Mouse (Mus musculus): ENCODE measurements around the gene Wdr1. TPM values are rescaled to one million over a fixed set of nuclear protein-coding genes. Genes with fewer than 3 reads are reported as not detected.
A peak's percentile ranks its signal among the peaks of the same experiment; 100 is the strongest.

The Wdr1 gene
- polyA plus RNA-seq, 1 experiment from 2014 or later: 241 TPM

DNA sequence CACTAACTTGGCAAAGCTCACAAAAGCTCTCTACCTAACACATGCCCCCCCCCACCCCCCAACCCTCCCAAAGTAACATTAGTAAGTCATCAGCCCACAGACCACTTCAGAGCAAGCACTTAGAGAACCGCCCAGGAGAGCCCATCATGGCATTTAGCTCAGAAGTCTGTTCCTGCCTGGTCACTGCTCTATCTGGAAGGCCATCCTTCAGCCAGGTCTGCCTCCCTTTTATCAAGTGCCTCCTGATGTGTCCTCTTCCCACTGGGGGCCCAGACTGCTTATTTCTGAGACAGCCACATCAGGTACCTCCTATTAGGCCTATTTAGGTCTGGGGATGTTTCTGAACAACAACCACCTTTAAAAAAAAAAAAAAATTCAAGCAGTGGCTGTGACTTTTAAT, 22.1 kb downstream of the Wdr1 start:
- no peaks in the 10 kb centered on the region for H3K9me3 ChIP-seq (ENCODE audit: control insufficient read depth, low read length)
- DNase-seq (ENCODE audit: low spot score): no peak
- peaks cover 98% of the 10 kb centered on the region for H3K36me3 ChIP-seq (ENCODE audit: control insufficient read depth, insufficient read depth, low read length)
- H3K4me3 ChIP-seq (ENCODE audit: low read depth, low read length): no peak overlapping the region
- no peaks in the 10 kb centered on the region for H3K4me1 ChIP-seq (ENCODE audit: control insufficient read depth, insufficient read depth, low read length)
- no peak overlapping the region for H3K4me2 ChIP-seq (ENCODE audit: low read depth, low read length)
- 83% methylated on average over 1 of the region's 1 CpGs for WGBS
- no peaks in the 10 kb centered on the region for H3K27me3 ChIP-seq (replicated peaks; ENCODE audit: control insufficient read depth, insufficient read depth, low read length)
- no peak overlapping the region for H3K27ac ChIP-seq (replicated peaks; ENCODE audit: low read depth, low read length)
- no peak overlapping the region for H3K9ac ChIP-seq (ENCODE audit: low read depth, low read length)
- no peak for ATAC-seq (ENCODE audit: low read depth)

DNA sequence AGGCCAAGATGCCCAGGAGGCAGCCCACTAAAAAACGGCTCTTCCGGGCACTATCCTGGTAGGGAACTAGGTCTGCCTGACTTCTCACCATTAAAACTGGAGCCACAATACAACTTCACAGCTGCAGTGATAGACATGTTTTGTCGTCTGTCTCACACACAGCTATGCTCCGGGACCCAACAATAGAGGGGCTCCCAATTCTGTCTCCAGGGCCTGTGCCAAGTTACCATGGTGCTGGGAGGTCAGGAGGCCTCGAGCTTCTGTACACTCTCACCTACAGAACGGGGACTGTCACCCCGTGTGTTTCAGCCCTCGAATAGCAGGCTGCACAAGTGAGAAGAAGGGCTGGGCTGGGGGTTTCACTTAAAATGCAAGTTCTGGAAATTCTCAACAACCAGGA, 24.5 kb downstream of the Wdr1 start:
- Histone ChIP-seq H3K27me3 (replicated peaks; ENCODE audit: control insufficient read depth, insufficient read depth, low read length) (no peaks in the 10 kb centered on the region), H3K9ac (ENCODE audit: low read depth, low read length) (no peak overlapping the region), H3K4me3 (ENCODE audit: low read depth, low read length) (no peak overlapping the region), H3K9me3 (ENCODE audit: control insufficient read depth, low read length) (no peaks in the 10 kb centered on the region), H3K4me1 (ENCODE audit: control insufficient read depth, insufficient read depth, low read length) (no peaks in the 10 kb centered on the region), H3K4me2 (ENCODE audit: low read depth, low read length) (no peak overlapping the region), H3K27ac (replicated peaks; ENCODE audit: low read depth, low read length) (no peak overlapping the region), H3K36me3 (ENCODE audit: control insufficient read depth, insufficient read depth, low read length) (peaks cover 97% of the 10 kb centered on the region)
- ATAC-seq (ENCODE audit: low read depth): no peak
- no peak for DNase-seq (ENCODE audit: low spot score)
- 91% methylated on average over 8 of the region's 8 CpGs for WGBS

- H3K4me2 ChIP-seq (ENCODE audit: low read depth, low read length): no peak overlapping the region
- H3K4me1 ChIP-seq (ENCODE audit: control insufficient read depth, insufficient read depth, low read length): no peaks in the 10 kb centered on the region
- no peak overlapping the region for H3K9ac ChIP-seq (ENCODE audit: low read depth, low read length)
- H3K27ac ChIP-seq (replicated peaks; ENCODE audit: low read depth, low read length): no peak overlapping the region
- no peak overlapping the region for H3K4me3 ChIP-seq (ENCODE audit: low read depth, low read length)
- no peaks in the 10 kb centered on the region for H3K27me3 ChIP-seq (replicated peaks; ENCODE audit: control insufficient read depth, insufficient read depth, low read length)
- no peak for DNase-seq (ENCODE audit: low spot score)
- no peak for ATAC-seq (ENCODE audit: low read depth)
- H3K36me3 ChIP-seq (ENCODE audit: control insufficient read depth, insufficient read depth, low read length): peaks cover 97% of the 10 kb centered on the region
- H3K9me3 ChIP-seq (ENCODE audit: control insufficient read depth, low read length): no peaks in the 10 kb centered on the region
- 92% methylated on average over 4 of the region's 4 CpGs for WGBS
Observed at GRCm38 (mm10) chr5:38537845-38538244, 25.2 kb downstream of the Wdr1 start.

DNA sequence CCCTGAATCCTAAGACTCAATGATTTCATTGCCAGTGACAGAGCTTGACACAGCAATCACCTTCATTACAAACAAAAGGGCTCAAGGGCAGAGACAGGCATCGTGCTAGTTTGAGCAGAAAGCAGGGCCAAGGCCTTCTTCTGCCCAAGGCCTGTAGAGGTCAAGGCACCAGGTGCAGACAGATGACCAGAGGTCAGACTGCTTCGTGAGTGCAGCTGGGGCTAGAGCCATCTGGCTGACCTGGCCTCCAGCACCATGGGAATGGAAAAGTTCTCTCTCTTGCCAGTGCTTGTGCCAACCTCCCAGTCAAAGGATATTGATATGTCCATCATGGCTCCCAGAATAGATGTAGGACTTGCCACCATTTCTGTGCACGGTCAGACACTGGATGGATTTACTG, 26.2 kb downstream of the Wdr1 start:
- H3K9me3 ChIP-seq (ENCODE audit: control insufficient read depth, low read length): no peaks in the 10 kb centered on the region
- H3K27ac ChIP-seq (replicated peaks; ENCODE audit: low read depth, low read length): no peak overlapping the region
- DNase-seq (ENCODE audit: low spot score) (no peak), ATAC-seq (ENCODE audit: low read depth) (no peak)
- H3K9ac ChIP-seq (ENCODE audit: low read depth, low read length): no peak overlapping the region
- H3K4me3 ChIP-seq (ENCODE audit: low read depth, low read length): no peak overlapping the region
- no peak overlapping the region for H3K4me2 ChIP-seq (ENCODE audit: low read depth, low read length)
- WGBS: 86% methylated on average over 3 of the region's 3 CpGs
- H3K4me1 ChIP-seq (ENCODE audit: control insufficient read depth, insufficient read depth, low read length): no peaks in the 10 kb centered on the region
- peaks cover 99% of the 10 kb centered on the region for H3K36me3 ChIP-seq (ENCODE audit: control insufficient read depth, insufficient read depth, low read length)
- H3K27me3 ChIP-seq (replicated peaks; ENCODE audit: control insufficient read depth, insufficient read depth, low read length): no peaks in the 10 kb centered on the region

- H3K4me2 ChIP-seq (ENCODE audit: low read depth, low read length): no peak overlapping the region
- peaks cover 99% of the 10 kb centered on the region for H3K36me3 ChIP-seq (ENCODE audit: control insufficient read depth, insufficient read depth, low read length)
- DNase-seq (ENCODE audit: low spot score): no peak
- ATAC-seq (ENCODE audit: low read depth): no peak
- no peak overlapping the region for H3K4me3 ChIP-seq (ENCODE audit: low read depth, low read length)
- H3K4me1 ChIP-seq (ENCODE audit: control insufficient read depth, insufficient read depth, low read length): no peaks in the 10 kb centered on the region
- H3K27ac ChIP-seq (replicated peaks; ENCODE audit: low read depth, low read length): no peak overlapping the region
- 81% methylated on average over 4 of the region's 4 CpGs for WGBS
- H3K9me3 ChIP-seq (ENCODE audit: control insufficient read depth, low read length): no peaks in the 10 kb centered on the region
- H3K9ac ChIP-seq (ENCODE audit: low read depth, low read length): no peak overlapping the region
- H3K27me3 ChIP-seq (replicated peaks; ENCODE audit: control insufficient read depth, insufficient read depth, low read length): no peaks in the 10 kb centered on the region
Observed at GRCm38 (mm10) chr5:38532084-38532483, 30.9 kb downstream of the Wdr1 start.

GRCm38 (mm10) chr5:38529724-38530428, 33.1 kb downstream of the Wdr1 start:
- no peak for DNase-seq (ENCODE audit: low spot score)
- ATAC-seq (ENCODE audit: low read depth): no peak

GRCm38 (mm10) chr5:38522977-38523376, 40.0 kb downstream of the Wdr1 start:
- WGBS: 92% methylated on average over 5 of the region's 5 CpGs
- no peak overlapping the region for H3K4me3 ChIP-seq (ENCODE audit: low read depth, low read length)
- peaks cover 30% of the 10 kb centered on the region for H3K36me3 ChIP-seq (ENCODE audit: control insufficient read depth, insufficient read depth, low read length)
- no peak overlapping the region for H3K9ac ChIP-seq (ENCODE audit: low read depth, low read length)
- DNase-seq (ENCODE audit: low spot score) (no peak), ATAC-seq (ENCODE audit: low read depth) (no peak)
- no peak overlapping the region for H3K4me2 ChIP-seq (ENCODE audit: low read depth, low read length)
- H3K27me3 ChIP-seq (replicated peaks; ENCODE audit: control insufficient read depth, insufficient read depth, low read length): no peaks in the 10 kb centered on the region
- H3K27ac ChIP-seq (replicated peaks; ENCODE audit: low read depth, low read length): no peak overlapping the region
- no peaks in the 10 kb centered on the region for H3K4me1 ChIP-seq (ENCODE audit: control insufficient read depth, insufficient read depth, low read length)
- H3K9me3 ChIP-seq (ENCODE audit: control insufficient read depth, low read length): no peaks in the 10 kb centered on the region

More at GRCm38 (mm10) chr5:38529724-38530428, 33.1 kb downstream of the Wdr1 start:
- Histone ChIP-seq H3K36me3 (ENCODE audit: control insufficient read depth, insufficient read depth, low read length) (peaks cover 98% of the 10 kb centered on the region), H3K27me3 (replicated peaks; ENCODE audit: control insufficient read depth, insufficient read depth, low read length) (no peaks in the 10 kb centered on the region), H3K4me2 (ENCODE audit: low read depth, low read length) (no peak overlapping the region), H3K4me1 (ENCODE audit: control insufficient read depth, insufficient read depth, low read length) (no peaks in the 10 kb centered on the region), H3K9ac (ENCODE audit: low read depth, low read length) (no peak overlapping the region), H3K4me3 (ENCODE audit: low read depth, low read length) (no peak overlapping the region), H3K27ac (replicated peaks; ENCODE audit: low read depth, low read length) (no peak overlapping the region), H3K9me3 (ENCODE audit: control insufficient read depth, low read length) (no peaks in the 10 kb centered on the region)
- 82% methylated on average over 6 of the region's 6 CpGs for WGBS

DNA sequence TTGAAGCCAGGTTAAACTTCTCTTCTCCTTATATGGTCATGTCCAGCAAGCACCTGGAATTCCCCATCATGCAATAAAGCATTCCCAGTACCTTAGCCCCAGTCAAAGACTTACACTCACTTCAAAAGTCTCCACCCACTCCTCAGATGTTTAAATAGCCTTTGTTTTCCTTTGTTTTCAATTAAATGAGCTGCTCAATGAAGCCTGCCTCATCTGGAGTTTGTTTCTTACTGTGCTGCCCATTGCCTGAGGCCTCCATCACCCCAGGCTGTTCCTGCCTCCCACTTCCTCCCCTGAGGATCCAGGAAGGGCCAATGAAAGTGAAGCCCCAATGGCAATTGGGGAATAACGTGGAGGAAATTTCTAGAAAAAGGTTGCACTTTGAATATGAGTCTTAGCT, 42.2 kb downstream of the Wdr1 start:
- Histone ChIP-seq H3K4me2 (ENCODE audit: low read depth, low read length) (no peak overlapping the region), H3K36me3 (ENCODE audit: control insufficient read depth, insufficient read depth, low read length) (peaks cover 9% of the 10 kb centered on the region), H3K27ac (replicated peaks; ENCODE audit: low read depth, low read length) (no peak overlapping the region), H3K9me3 (ENCODE audit: control insufficient read depth, low read length) (no peaks in the 10 kb centered on the region), H3K4me3 (ENCODE audit: low read depth, low read length) (no peak overlapping the region), H3K9ac (ENCODE audit: low read depth, low read length) (no peak overlapping the region), H3K27me3 (replicated peaks; ENCODE audit: control insufficient read depth, insufficient read depth, low read length) (no peaks in the 10 kb centered on the region), H3K4me1 (ENCODE audit: control insufficient read depth, insufficient read depth, low read length) (no peaks in the 10 kb centered on the region)
- DNase-seq (ENCODE audit: low spot score) (no peak), ATAC-seq (ENCODE audit: low read depth) (no peak)
- WGBS: 46% methylated on average over 1 of the region's 1 CpGs

DNA sequence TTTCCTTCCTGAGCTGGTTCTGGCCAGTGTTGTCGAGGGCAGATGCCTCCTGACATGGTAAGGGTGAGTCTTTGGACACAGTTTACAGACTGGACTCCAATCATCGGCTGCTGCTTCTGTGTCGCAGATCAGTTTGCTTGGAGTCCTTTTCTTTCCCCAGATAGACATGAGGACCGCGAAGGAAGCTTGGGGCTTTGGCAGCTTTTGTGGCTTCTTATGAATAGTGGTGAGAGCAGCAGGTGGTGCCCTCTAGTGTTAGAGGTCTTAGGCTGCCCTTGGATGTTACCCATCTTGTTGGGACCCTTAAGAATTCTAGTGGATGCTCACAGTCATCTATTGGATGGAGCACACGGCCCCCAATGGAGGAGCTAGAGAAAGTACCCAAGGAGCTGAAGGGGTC, 46.8 kb downstream of the Wdr1 start:
- H3K27ac ChIP-seq (replicated peaks; ENCODE audit: low read depth, low read length): no peak overlapping the region
- H3K9me3 ChIP-seq (ENCODE audit: control insufficient read depth, low read length): no peaks in the 10 kb centered on the region
- no peaks in the 10 kb centered on the region for H3K4me1 ChIP-seq (ENCODE audit: control insufficient read depth, insufficient read depth, low read length)
- H3K4me3 ChIP-seq (ENCODE audit: low read depth, low read length): no peak overlapping the region
- H3K4me2 ChIP-seq (ENCODE audit: low read depth, low read length): no peak overlapping the region
- H3K27me3 ChIP-seq (replicated peaks; ENCODE audit: control insufficient read depth, insufficient read depth, low read length): no peaks in the 10 kb centered on the region
- ATAC-seq (ENCODE audit: low read depth) (no peak), DNase-seq (ENCODE audit: low spot score) (peak; percentile 64)
- WGBS: 44% methylated on average over 6 of the region's 6 CpGs
- no peak overlapping the region for H3K9ac ChIP-seq (ENCODE audit: low read depth, low read length)
- H3K36me3 ChIP-seq (ENCODE audit: control insufficient read depth, insufficient read depth, low read length): no peaks in the 10 kb centered on the region
